Mouse (Mus musculus): Measurements from ENCODE around the gene Cntn4. TPM values are rescaled to one million over a fixed set of nuclear protein-coding genes. Genes with fewer than 3 reads are reported as not detected.
"Not testable (repeated sequence)": the region's sequence is repeated elsewhere in the genome, so short reads cannot be mapped to it uniquely, and the experiment has no call there.

Cntn4 gene
- total RNA-seq, 2 experiments from 2014 or later, result 5.8 to 6.1 TPM

GRCm38 (mm10) chr6:106328987-106329386 is 651.5 kb downstream of the Cntn4 start:
- DNase-seq (ENCODE audit: low spot score in 2 of 2), result no peak

GRCm38 (mm10) chr6:106329636-106330035 is 652.2 kb downstream of the Cntn4 start:
- no peak for DNase-seq (ENCODE audit: low spot score in 2 of 2)

GRCm38 (mm10) chr6:106332466-106332865 is 655.0 kb downstream of the Cntn4 start:
- no peak for DNase-seq (ENCODE audit: low spot score in 2 of 2)

GRCm38 (mm10) chr6:106332933-106333332 is 655.5 kb downstream of the Cntn4 start:
- no peak for DNase-seq (ENCODE audit: low spot score in 2 of 2)

- no peak for DNase-seq (ENCODE audit: low spot score in 2 of 2)
Observed at GRCm38 (mm10) chr6:106335066-106335465, 657.6 kb downstream of the Cntn4 start.

- no peak for DNase-seq (ENCODE audit: low spot score in 2 of 2)
Observed at GRCm38 (mm10) chr6:106336805-106337204, 659.3 kb downstream of the Cntn4 start.

GRCm38 (mm10) chr6:106337829-106338228 is 660.4 kb downstream of the Cntn4 start:
- no peak for DNase-seq (ENCODE audit: low spot score in 2 of 2)

GRCm38 (mm10) chr6:106341114-106341513 is 663.7 kb downstream of the Cntn4 start:
- no peak for DNase-seq (ENCODE audit: low spot score in 2 of 2)

GRCm38 (mm10) chr6:106350072-106350471 is 672.6 kb downstream of the Cntn4 start:
- no peak for DNase-seq (ENCODE audit: low spot score in 2 of 2)

GRCm38 (mm10) chr6:106351389-106351788 is 673.9 kb downstream of the Cntn4 start:
- DNase-seq (ENCODE audit: low spot score in 2 of 2), result no peak

GRCm38 (mm10) chr6:106358801-106359200 is 681.3 kb downstream of the Cntn4 start:
- not testable (repeated sequence) for DNase-seq (ENCODE audit: low spot score in 2 of 2)

- no peak for DNase-seq (ENCODE audit: low spot score in 2 of 2)
Observed at GRCm38 (mm10) chr6:106381288-106382025, 704.0 kb downstream of the Cntn4 start.

- no peak for DNase-seq (ENCODE audit: low spot score in 2 of 2)
Observed at GRCm38 (mm10) chr6:106387833-106388406, 710.5 kb downstream of the Cntn4 start.

GRCm38 (mm10) chr6:106408014-106408413 is 730.6 kb downstream of the Cntn4 start:
- DNase-seq (ENCODE audit: low spot score in 2 of 2), result no peak

GRCm38 (mm10) chr6:106408634-106409033 is 731.2 kb downstream of the Cntn4 start:
- DNase-seq (ENCODE audit: low spot score in 2 of 2), result no peak

GRCm38 (mm10) chr6:106422947-106423346 is 745.5 kb downstream of the Cntn4 start:
- no peak for DNase-seq (ENCODE audit: low spot score in 2 of 2)

GRCm38 (mm10) chr6:106423471-106423870 is 746.0 kb downstream of the Cntn4 start:
- no peak for DNase-seq (ENCODE audit: low spot score in 2 of 2)

- DNase-seq (ENCODE audit: low spot score in 2 of 2), result no peak
Observed at GRCm38 (mm10) chr6:106426615-106427014, 749.2 kb downstream of the Cntn4 start.

GRCm38 (mm10) chr6:106431466-106431865 is 754.0 kb downstream of the Cntn4 start:
- no peak for DNase-seq (ENCODE audit: low spot score in 2 of 2)

GRCm38 (mm10) chr6:106440786-106441185 is 763.3 kb downstream of the Cntn4 start:
- DNase-seq (ENCODE audit: low spot score in 2 of 2), result no peak

- no peak for DNase-seq (ENCODE audit: low spot score in 2 of 2)
Observed at GRCm38 (mm10) chr6:106441246-106441645, 763.8 kb downstream of the Cntn4 start.

- no peak for DNase-seq (ENCODE audit: low spot score in 2 of 2)
Observed at GRCm38 (mm10) chr6:106454131-106454838, 776.8 kb downstream of the Cntn4 start.

Data from adrenal gland, postnatal 4 days (tissue).